Mouse (Mus musculus): ENCODE measurements around the gene Lyve1. TPM values are rescaled to one million over a fixed set of nuclear protein-coding genes. Genes with fewer than 3 reads are reported as not detected.

Lyve1 gene
- polyA plus RNA-seq, 1 experiment: 4.1 TPM

GRCm38 (mm10) chr7:110848371-110848770 is 14.7 kb downstream of the Lyve1 start:
- Histone ChIP-seq H3K4me1 (ENCODE audit: control insufficient read depth, insufficient read depth, low read length) (no peaks in the 10 kb centered on the region; the same call in 1 of the 2 replicates), H3K4me3 (replicated peaks; ENCODE audit: control insufficient read depth, low read depth, low read length) (no peak overlapping the region), H3K27ac (ENCODE audit: control insufficient read depth, insufficient read depth, low read depth, low read length, poor library complexity) (no peak overlapping the region)
- no peak for TF ChIP-seq CTCF (IDR thresholded peaks at IDR 0.05; ENCODE audit: control insufficient read depth, insufficient read depth, low read length)
- TF ChIP-seq POLR2A (IDR thresholded peaks at IDR 0.05; ENCODE audit: borderline replicate concordance, control insufficient read depth, low read depth, low read length): no peak
- 33% methylated on average over 1 of the region's 1 CpGs for WGBS

GRCm38 (mm10) chr7:110847321-110847720 is 15.7 kb downstream of the Lyve1 start:
- no peak for TF ChIP-seq POLR2A (IDR thresholded peaks at IDR 0.05; ENCODE audit: borderline replicate concordance, control insufficient read depth, low read depth, low read length)
- TF ChIP-seq CTCF (IDR thresholded peaks at IDR 0.05; ENCODE audit: control insufficient read depth, insufficient read depth, low read length): no peak
- H3K27ac ChIP-seq (ENCODE audit: control insufficient read depth, insufficient read depth, low read depth, low read length, poor library complexity): no peak overlapping the region
- peaks cover 2% of the 10 kb centered on the region for H3K4me1 ChIP-seq (ENCODE audit: control insufficient read depth, insufficient read depth, low read length)
- WGBS: 87% methylated on average over 2 of the region's 2 CpGs
- no peak overlapping the region for H3K4me3 ChIP-seq (replicated peaks; ENCODE audit: control insufficient read depth, low read depth, low read length)

- Histone ChIP-seq H3K4me1 (ENCODE audit: control insufficient read depth, insufficient read depth, low read length) (peaks cover 3% of the 10 kb centered on the region), H3K4me3 (replicated peaks; ENCODE audit: control insufficient read depth, low read depth, low read length) (peak within 1 kb of the TSS; percentile 94), H3K27ac (ENCODE audit: control insufficient read depth, insufficient read depth, low read depth, low read length, poor library complexity) (peak within 1 kb of the TSS; percentile 98)
- TF ChIP-seq CTCF (IDR thresholded peaks at IDR 0.05; ENCODE audit: control insufficient read depth, insufficient read depth, low read length): peak; percentile 68
- TF ChIP-seq POLR2A (IDR thresholded peaks at IDR 0.05; ENCODE audit: borderline replicate concordance, control insufficient read depth, low read depth, low read length): peak; percentile 92; the same call in 1 of the 2 replicates
- under 1% methylated on average over 42 of the region's 42 CpGs for WGBS
Measured at GRCm38 (mm10) chr7:110843916-110844874, 18.8 kb downstream of the Lyve1 start, which contains the start of gene Rnf141. Gene Rnf141 (minus strand): TSS chr7:110844457.

- Histone ChIP-seq H3K27ac (ENCODE audit: control insufficient read depth, insufficient read depth, low read depth, low read length, poor library complexity) (no peak overlapping the region), H3K4me3 (replicated peaks; ENCODE audit: control insufficient read depth, low read depth, low read length) (no peak overlapping the region), H3K4me1 (ENCODE audit: control insufficient read depth, insufficient read depth, low read length) (peaks cover 3% of the 10 kb centered on the region)
- 16% methylated on average over 4 of the region's 4 CpGs for WGBS
- TF ChIP-seq CTCF (IDR thresholded peaks at IDR 0.05; ENCODE audit: control insufficient read depth, insufficient read depth, low read length) (no peak), POLR2A (IDR thresholded peaks at IDR 0.05; ENCODE audit: borderline replicate concordance, control insufficient read depth, low read depth, low read length) (no peak)
Measured at GRCm38 (mm10) chr7:110840332-110840731, 22.7 kb downstream of the Lyve1 start.

- Histone ChIP-seq H3K4me1 (ENCODE audit: control insufficient read depth, insufficient read depth, low read length) (peaks cover 1% of the 10 kb centered on the region; the same call in 1 of the 2 replicates), H3K4me3 (replicated peaks; ENCODE audit: control insufficient read depth, low read depth, low read length) (no peak overlapping the region), H3K27ac (ENCODE audit: control insufficient read depth, insufficient read depth, low read depth, low read length, poor library complexity) (no peak overlapping the region)
- WGBS: 8% methylated on average over 3 of the region's 3 CpGs
- TF ChIP-seq CTCF (IDR thresholded peaks at IDR 0.05; ENCODE audit: control insufficient read depth, insufficient read depth, low read length) (no peak), POLR2A (IDR thresholded peaks at IDR 0.05; ENCODE audit: borderline replicate concordance, control insufficient read depth, low read depth, low read length) (no peak)
Measured at GRCm38 (mm10) chr7:110834522-110834921, 28.5 kb downstream of the Lyve1 start.

- TF ChIP-seq CTCF (IDR thresholded peaks at IDR 0.05; ENCODE audit: control insufficient read depth, insufficient read depth, low read length): no peak
- no peak for TF ChIP-seq POLR2A (IDR thresholded peaks at IDR 0.05; ENCODE audit: borderline replicate concordance, control insufficient read depth, low read depth, low read length)
- Histone ChIP-seq H3K27ac (ENCODE audit: control insufficient read depth, insufficient read depth, low read depth, low read length, poor library complexity) (no peak overlapping the region), H3K4me1 (ENCODE audit: control insufficient read depth, insufficient read depth, low read length) (peaks cover 1% of the 10 kb centered on the region; the same call in 1 of the 2 replicates), H3K4me3 (replicated peaks; ENCODE audit: control insufficient read depth, low read depth, low read length) (no peak overlapping the region)
- WGBS: 84% methylated on average over 1 of the region's 1 CpGs
Measured at GRCm38 (mm10) chr7:110834018-110834417, 29.0 kb downstream of the Lyve1 start.

- WGBS: 9% methylated on average over 1 of the region's 1 CpGs
- Histone ChIP-seq H3K4me3 (replicated peaks; ENCODE audit: control insufficient read depth, low read depth, low read length) (no peak overlapping the region), H3K4me1 (ENCODE audit: control insufficient read depth, insufficient read depth, low read length) (peaks cover 1% of the 10 kb centered on the region; the same call in 1 of the 2 replicates), H3K27ac (ENCODE audit: control insufficient read depth, insufficient read depth, low read depth, low read length, poor library complexity) (no peak overlapping the region)
- TF ChIP-seq CTCF (IDR thresholded peaks at IDR 0.05; ENCODE audit: control insufficient read depth, insufficient read depth, low read length) (no peak), POLR2A (IDR thresholded peaks at IDR 0.05; ENCODE audit: borderline replicate concordance, control insufficient read depth, low read depth, low read length) (no peak)
Measured at GRCm38 (mm10) chr7:110833024-110833423, 30.0 kb downstream of the Lyve1 start.
